Comparison of ENCODE assay signal across 10 mouse cellular contexts in genomic region chr10:39518859-39519258, GRCm38 (mm10).
DNase-seq lines count a peak whose midpoint lies in the region; ATAC-seq lines count a peak whose summit lies in the region.
"Had no signal": no experiment of that assay in that cellular context is flagged by ENCODE, and none has a peak within 500 bp of the region (broad histone marks: within the 10 kb centered on the region; RNA-seq: fewer than 3 reads in every experiment).

No protein-coding gene starts in this region.

- intact Hi-C loops in left cerebral cortex, postnatal 36 days (cut with DNase I), result loop anchor here (10.0 kb wide), 1 partner anchor 144 kb away; no protein-coding TSS in a partner anchor

- H3K27me3 ChIP-seq in kidney, embryonic 14.5 days (ENCODE audit: control insufficient read depth, insufficient read depth, low read length), result no peaks in the 10 kb centered on the region
- no peaks in the 10 kb centered on the region for H3K27me3 ChIP-seq in hindbrain, embryonic 16.5 days (replicated peaks; ENCODE audit: control insufficient read depth, insufficient read depth, low read length)

- no peak overlapping the region for H3K4me2 ChIP-seq in kidney, embryonic 14.5 days (replicated peaks; ENCODE audit: low read depth, low read length)
- H3K4me2 ChIP-seq in hindbrain, embryonic 16.5 days (ENCODE audit: low read length), result no peak overlapping the region

- H3K4me3 ChIP-seq in kidney, embryonic 14.5 days (ENCODE audit: low read length), result no peak overlapping the region
- no peak overlapping the region for H3K4me3 ChIP-seq in hindbrain, embryonic 16.5 days (ENCODE audit: low read length)

- H3K27ac ChIP-seq in kidney, embryonic 14.5 days (ENCODE audit: low read depth, low read length), result 0 out of 2 replicates have a peak overlapping the region, but pooled peaks have one; percentile 14
- peak overlapping the region; percentile 9; the same call in 1 of the 2 replicates for H3K27ac ChIP-seq in hindbrain, embryonic 16.5 days (ENCODE audit: low read depth, low read length)

- peaks cover 4% of the 10 kb centered on the region; the same call in 1 of the 2 replicates for H3K36me3 ChIP-seq in kidney, embryonic 14.5 days (ENCODE audit: control insufficient read depth, insufficient read depth, low read length)
- peaks cover 6% of the 10 kb centered on the region for H3K36me3 ChIP-seq in hindbrain, embryonic 16.5 days (ENCODE audit: control insufficient read depth, insufficient read depth, low read length)

- no peak for ATAC-seq in kidney, embryonic 14.5 days (ENCODE audit: low FRiP score, low TSS enrichment)
- no peak for ATAC-seq in hindbrain, embryonic 16.5 days
- ATAC-seq: liver, postnatal 0 days had no signal

- WGBS in kidney, embryonic 14.5 days, result 78% methylated on average over 3 of the region's 3 CpGs
- 89% methylated on average over 3 of the region's 3 CpGs for WGBS in hindbrain, embryonic 16.5 days

- H3K9me3 ChIP-seq in kidney, embryonic 14.5 days (ENCODE audit: control insufficient read depth, low read length), result no peaks in the 10 kb centered on the region
- no peaks in the 10 kb centered on the region for H3K9me3 ChIP-seq in hindbrain, embryonic 16.5 days (ENCODE audit: control insufficient read depth, low read length)

- peaks cover 18% of the 10 kb centered on the region; the same call in 1 of the 2 replicates for H3K4me1 ChIP-seq in kidney, embryonic 14.5 days (ENCODE audit: control insufficient read depth, insufficient read depth, low read length)
- peaks cover 25% of the 10 kb centered on the region for H3K4me1 ChIP-seq in hindbrain, embryonic 16.5 days (ENCODE audit: control insufficient read depth, insufficient read depth, low read depth, low read length)

- peak; percentile 58 for DNase-seq in adrenal gland, postnatal 14 days
- DNase-seq in adrenal gland, postnatal 4 days (ENCODE audit: low spot score in 2 of 2), result no peak
- DNase-seq in kidney, adult 9 months, result no peak
- DNase-seq in 416B (ENCODE audit: low read depth), result peak; percentile 17
- no peak for DNase-seq in left cerebral cortex, postnatal 36 days (ENCODE audit: low spot score in 2 of 2)
- DNase-seq in spleen, postnatal 36 days (ENCODE audit: low spot score in 2 of 2), result no peak
- DNase-seq: liver, postnatal 0 days; retina, postnatal 1 day had no signal

- H3K9ac ChIP-seq in kidney, embryonic 14.5 days (ENCODE audit: low read depth, low read length), result no peak overlapping the region
- no peak overlapping the region for H3K9ac ChIP-seq in hindbrain, embryonic 16.5 days (ENCODE audit: low read depth, low read length)
- H3K9ac ChIP-seq: liver, postnatal 0 days had no signal

Comparison
In these comparisons a context has a peak if more than half of its experiments do, and no peak if none do; other contexts are left out.
1. DNase-seq: peak in adrenal gland, postnatal 14 days (single experiment) and 416B (single experiment); none in adrenal gland, postnatal 4 days (0 of 2), kidney, adult 9 months (single experiment), left cerebral cortex, postnatal 36 days (0 of 2) and spleen, postnatal 36 days (0 of 2).